Mouse (Mus musculus): ENCODE measurements around the gene Pcid2. TPM values are rescaled to one million over a fixed set of nuclear protein-coding genes. Genes with fewer than 3 reads are reported as not detected.

Gene Pcid2
- total RNA-seq (2021): 10 to 100 TPM; 27.1 to 27.3 TPM

DNA sequence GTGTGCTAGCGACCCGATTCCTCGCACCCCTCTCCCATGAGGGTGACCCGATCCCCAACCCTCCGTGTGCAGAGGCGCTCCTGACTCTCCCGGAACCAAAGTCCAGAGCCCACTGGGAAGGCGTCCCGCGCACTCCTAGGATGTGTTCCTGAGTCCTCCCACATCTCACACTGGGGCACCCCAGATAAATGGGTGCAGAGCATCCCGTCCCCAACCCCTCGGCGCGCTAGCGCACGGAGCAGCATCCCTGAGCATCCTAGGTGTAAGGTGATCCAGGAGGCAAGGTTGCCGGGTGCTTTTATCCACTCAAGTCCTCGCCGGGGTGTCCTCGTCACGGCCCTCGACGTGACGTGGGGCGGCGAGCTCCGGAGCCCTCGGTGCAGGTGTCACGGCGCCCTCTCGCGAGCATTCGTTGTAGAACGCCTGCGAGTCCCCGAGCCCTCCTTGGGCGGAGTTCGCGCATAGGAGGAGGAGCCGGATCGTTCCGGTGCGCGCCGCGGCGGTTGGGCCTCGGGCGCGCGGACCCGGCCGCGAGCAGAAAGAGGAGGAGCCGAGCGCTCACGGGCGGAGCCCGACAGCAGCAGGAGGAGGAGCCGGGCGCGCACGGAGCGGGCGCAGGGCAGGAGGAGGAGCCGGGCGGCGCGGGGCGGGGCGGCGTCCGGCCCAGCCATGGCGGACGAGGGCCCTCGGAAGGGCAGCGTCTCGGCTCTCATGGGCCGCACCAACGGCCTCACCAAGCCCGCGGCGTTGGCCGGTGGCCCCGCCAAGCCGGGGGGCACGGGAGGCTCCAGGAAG, at the start of gene Pcid2, which contains the start of gene Cul4a:
Gene Pcid2 (minus strand): TSS at position 373 of the 795 bp plus-strand sequence.
Gene Cul4a (plus strand): TSS at position 535 of the 795 bp plus-strand sequence.
- peak; percentile 95 to 96 for DNase-seq

DNA sequence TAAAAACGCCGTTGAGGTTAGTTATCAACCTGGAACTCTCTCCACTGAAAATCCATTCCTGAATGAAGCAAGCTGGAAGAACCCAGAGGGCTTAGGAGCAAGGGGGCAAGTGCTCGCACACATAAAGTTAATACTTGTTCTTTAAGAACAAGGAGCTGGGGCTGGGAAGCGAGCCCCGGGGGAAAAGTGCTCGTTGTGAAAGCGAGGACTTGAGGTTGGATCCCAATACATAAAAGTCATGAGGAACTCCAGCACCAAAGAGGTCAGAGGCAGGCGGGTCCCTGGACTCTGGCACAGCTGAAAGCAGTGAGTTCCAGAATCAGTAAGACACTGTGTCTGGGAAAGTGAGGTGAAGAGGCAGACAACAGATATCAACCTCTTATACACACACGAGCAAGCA, 48.8 kb upstream of the Pcid2 start:
- DNase-seq: no peak

DNA sequence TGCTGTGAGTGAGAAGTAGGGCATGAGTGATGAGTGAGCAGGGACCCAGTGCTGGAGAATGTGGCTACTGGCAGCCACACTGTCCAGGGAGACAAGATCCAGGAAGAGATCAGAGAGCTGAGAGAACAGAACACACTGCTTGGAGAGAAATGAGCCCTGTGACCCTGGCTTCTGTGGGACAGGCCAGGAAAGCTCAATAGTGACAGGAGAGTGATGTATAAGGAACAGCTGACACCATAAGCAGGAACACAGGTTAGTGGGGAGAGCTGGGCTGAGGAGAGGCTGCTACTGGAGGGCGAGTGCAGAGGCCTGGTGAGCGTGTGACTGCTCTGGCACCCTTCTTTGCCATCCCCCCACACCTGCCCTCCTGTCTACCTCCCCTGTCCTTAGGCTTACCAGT, 45.7 kb upstream of the Pcid2 start:
- no peak for DNase-seq

DNA sequence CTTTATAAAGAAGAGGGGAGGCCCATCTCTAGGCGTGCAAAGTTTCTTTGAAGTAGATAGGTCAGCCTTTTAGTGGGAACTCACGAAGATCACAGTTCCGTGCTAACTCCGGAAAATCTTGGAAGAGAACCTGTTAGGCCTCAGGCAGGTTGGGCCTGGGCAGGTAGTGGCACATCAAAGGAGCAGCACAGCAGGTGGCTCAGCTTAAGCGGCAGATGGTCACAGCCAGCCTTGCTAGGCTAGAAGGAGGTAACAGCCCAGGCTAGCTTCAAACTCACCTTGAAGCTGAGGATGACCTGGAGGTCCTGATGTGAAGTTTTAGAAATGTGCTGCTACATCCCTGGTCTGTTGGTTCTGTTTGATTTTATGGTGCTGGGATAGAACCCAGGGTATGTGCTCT, 44.6 kb upstream of the Pcid2 start:
- no peak for DNase-seq

DNA sequence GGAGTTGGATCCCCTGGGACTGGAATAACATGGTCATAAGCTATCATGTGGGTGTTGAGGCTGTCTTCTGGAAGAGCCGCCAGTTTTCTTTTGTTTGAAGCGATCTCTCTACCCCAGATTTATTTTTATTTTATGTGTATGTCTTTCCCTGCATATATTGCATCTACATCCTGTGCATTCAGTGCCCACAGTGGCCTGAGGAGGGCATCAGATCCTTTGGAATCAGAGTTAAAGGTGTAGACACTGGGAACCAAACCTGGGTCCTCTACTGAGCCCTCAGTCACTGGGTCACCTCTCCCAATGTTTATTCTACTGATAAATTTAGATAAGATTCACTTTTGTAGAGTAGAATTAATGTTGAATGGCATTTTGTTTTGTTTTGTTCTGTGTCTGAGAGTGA, 44.0 kb upstream of the Pcid2 start:
- no peak for DNase-seq

DNA sequence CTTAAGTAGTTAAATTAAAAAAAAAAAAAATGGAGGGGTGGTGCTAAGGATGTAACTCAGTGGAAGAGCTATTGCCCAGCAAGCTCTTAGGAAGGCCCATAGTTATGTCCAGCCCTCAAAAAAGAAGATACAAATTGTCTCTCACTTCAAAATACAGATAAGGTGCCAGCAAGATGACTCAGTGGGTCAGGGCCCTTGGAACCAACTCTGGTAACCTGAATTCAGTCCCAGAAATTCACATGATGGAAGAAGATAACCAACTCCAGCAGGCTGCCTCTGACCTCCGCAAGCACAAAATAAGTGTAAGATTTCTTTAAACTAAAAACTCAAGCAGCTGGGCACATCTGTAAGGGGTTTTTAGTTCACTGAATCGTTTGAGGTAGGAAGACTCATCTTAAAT, 43.2 kb upstream of the Pcid2 start:
- DNase-seq: no peak

DNA sequence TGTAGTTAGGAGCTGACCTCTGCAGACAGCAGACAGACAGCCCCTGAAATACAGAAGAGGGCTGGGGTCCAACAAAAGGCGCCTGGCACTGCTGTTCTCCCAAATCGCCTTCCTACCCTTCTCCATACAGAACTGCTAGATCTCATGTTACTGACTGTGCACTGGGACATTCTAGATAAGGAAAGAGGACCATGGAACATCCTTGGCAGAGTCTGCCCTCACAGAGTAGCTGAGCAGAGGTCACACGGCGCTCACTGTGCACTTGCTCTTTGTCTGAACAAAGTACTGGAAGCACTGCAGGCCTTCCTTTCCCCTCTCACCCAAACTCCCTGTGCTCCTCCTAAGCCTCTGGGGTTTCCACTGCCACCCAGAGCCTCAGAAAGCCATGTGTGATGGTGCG, 36.4 kb upstream of the Pcid2 start:
- DNase-seq: no peak

DNA sequence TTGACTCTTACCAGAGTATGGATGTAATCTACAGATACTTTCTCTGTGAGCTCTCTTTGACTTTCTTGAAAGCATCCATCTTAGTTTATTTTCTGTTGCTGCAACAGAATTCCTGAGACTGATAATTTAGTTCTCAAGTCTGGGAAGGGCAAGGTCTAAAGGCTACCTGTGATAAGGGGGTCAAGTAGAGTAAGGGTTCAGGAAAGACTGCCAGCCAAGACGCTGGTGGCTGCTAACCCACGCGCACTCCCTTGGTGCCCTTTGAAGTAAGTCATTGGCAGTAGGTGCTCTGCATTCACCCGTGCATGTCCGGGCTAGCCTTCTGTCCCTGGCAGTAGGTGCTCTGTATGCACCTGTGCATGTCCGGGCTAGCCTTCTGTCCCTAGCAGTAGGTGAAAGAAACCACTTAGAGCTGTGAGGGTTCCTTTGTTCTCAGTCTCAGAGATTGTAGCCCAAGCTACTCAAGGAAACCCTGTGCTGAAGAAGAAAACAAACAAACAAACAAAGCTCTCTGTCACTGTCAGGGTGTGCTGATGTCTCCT, 34.5 kb upstream of the Pcid2 start:
- DNase-seq: no peak

DNA sequence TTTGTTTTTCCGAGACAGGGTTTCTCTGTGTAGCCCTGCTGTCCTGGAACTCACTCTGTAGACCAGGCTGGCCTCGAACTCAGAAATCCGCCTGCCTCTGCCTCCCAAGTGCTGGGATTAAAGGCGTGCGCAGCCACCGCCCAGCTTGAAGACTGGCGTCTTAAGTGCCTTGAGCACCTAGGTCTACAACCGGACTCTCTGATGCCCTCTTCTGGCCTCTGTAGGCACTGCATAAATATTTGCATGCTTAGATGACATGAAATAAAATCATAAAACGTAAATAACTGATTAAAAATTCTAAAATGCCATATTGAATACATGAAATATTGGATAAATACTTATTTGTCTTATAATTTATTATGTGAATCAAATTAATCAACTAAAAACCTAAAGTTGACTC, 27.0 kb upstream of the Pcid2 start:
- peak in 1 of 2 experiments; percentile 41 for DNase-seq

DNA sequence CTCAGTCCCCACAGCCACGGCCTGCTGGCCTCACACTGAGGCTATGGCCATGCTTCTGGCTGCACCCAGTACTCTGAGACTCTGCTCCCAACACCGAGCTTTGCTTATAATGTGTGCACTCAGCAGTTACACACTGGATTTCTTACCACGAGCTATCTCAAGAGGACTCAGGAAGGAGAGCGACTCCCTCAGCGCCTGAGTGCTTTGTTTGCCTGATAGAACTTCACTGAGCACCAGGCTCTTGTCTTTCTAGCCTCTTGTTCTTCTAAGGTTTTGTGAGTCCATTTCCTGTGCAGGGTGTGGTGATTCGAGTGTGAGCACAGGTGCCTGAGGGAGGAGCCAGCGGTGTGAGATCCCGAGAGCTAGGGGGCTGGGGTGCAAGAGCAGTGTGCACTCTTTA, 19.6 kb upstream of the Pcid2 start:
- DNase-seq: no peak

DNA sequence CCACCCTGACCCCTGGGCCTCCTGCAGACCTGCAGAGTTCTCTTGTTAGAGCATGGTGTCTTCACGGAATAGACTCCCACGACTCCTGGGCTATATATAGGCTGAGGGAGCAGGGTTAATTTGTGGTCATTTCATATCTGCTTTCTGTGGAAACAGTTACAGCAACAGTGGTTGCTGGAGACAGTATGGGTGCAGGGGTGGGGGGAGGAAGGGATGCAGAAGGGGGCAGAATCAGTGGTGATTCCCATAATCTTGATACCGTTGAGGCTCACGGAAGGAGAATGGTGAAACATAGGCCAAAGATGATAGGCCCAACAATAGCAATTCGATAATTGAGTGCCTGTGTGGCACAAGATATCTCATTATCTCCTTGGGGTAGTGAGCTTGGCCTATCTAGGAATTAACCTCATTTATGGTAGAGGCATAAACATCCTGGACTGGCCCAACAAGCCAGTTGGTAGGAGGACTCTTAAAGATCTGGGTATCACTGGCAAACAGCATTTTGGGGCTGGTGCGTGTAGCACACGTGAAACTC, 17.7 kb upstream of the Pcid2 start:
- no peak for DNase-seq

DNA sequence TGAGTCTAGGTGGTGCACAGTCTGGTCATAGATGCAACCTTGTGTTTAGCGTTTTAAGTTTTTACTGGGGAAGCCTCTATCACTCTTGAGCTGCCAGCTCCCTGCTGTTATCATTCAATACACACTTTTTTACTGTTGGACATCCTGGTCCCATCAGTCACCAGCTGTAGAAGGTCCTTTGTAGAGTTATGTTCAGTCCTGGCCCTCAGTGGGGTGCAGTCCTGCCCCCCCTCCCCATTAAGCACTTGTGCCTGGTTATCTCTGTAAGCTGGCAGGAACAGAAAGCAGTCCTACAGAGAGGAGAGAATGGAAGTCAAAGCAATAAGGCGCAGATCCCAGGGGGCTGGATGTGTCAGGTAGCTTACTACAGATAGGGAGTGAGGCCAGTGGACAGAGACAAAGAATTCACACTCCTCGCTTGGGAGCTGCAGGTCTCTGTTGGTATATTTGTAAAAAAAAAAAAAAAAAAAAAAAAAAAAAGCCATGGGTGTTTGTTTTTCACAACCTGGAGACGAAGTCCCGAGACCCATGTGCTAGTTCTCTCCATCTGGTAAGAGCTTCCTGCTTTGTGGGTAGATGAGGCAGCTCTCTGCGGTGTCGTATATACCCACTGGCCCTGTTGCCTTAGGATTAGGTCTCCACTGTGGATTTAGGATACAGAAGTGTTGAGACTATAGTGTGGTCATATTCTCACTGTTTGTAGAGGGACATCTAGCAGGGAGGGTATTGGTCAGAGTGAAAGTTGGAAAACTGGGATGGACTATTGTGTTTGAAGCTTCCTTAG, 15.8 kb upstream of the Pcid2 start:
- no peak for DNase-seq

DNA sequence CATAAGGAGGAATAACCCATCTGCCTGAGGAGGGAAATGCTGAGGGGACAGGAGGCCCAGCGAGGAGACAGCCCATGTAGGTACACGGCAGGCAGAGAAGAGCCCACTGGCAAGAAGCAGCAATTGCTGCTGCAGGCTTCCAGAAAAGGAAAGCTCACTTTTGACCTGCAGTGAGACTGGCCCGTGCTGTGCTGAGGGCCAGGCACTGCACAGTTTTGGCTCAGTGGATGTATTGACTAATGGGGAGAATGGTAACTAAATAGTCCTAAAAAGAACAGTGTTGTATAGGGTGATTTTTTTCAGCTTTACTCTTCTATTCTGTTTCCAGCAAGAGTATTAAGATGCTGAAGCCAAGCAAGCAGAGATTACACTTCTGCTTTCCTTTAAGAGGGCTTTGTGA, 13.3 kb upstream of the Pcid2 start:
- DNase-seq: no peak

DNA sequence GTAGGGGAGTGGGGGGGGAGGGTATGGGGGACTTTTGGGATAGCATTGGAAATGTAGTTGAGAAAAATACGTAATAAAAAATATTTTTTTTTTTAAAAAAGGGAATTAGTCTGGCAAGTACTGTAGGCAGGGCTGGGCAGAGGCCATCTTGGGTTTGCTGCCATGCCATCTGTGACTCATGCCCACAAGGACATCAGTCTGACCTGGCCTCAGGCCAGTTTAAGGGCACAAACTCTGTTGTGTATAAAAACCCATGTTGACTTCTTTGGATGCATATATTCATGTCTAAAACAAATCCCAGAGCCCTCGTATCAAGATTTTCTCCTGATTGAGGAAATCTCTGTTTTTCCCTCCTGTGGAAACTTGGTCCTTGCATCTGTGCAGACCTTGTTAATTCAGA, 11.8 kb upstream of the Pcid2 start:
- DNase-seq: no peak

DNA sequence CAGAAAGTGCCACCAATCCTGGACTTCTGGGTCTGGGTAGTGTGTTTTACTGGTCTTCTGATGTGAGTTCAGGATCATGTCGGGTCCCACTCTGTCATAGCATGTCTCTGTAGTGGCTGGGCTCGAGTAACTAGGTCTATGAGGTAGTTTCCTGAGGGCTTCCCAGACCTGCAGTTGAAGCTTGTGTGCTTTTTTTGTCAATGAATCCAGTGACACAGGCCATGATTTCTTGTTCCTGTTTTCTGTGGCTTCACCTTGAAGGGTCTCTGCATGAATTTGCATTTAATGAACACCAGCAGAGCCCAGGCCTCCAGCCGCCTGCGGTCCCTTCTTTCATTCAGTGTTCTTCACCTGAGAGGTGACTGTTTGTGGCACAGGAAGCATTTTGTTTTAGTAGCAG, 8.0 kb upstream of the Pcid2 start:
- no peak for DNase-seq

DNA sequence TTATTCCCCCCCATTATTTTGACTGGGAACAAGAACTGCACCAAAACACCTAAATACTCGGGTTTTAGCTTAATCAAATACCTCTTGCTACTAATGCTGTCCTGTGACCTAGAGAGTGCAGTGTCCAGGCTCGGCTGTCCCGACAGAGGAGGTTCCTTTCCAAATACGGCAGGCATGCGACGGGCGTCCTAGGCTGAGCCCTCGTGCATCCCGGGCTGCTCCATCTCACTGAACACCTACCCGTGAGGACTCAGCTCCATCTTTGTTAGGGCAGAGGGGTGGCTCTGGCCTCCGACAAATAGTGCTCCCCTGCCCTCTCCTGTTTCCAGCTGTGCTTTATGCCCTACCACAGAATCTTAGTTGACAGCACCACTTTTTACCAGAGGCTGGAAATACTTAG, 6.7 kb upstream of the Pcid2 start:
- DNase-seq: no peak

DNA sequence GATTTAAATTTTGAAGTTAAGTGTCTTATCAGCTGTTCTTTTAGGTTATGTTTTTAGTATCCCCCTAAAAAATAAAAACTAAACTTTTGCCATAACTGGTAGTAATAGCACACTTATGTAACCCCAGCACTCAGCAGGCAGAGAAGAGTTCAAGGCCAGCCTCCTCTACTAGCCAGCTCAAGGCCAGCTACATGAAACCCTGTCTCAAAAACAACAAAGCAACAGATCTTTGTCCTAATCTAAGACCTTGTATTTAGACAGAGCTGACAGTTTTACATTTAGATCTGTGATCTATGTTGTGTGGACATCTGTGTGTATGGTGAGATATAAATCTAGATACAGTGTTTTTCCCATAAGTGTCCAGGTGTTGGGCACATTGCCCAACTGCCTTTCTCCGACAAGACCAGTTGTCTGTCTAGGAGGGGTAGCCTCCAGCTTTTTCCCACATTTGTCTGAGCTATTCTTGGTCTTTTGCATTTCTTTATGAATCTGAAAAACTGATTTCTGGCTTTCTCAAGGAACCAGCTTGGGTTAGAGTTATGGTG, 4.2 kb upstream of the Pcid2 start:
- no peak for DNase-seq

DNA sequence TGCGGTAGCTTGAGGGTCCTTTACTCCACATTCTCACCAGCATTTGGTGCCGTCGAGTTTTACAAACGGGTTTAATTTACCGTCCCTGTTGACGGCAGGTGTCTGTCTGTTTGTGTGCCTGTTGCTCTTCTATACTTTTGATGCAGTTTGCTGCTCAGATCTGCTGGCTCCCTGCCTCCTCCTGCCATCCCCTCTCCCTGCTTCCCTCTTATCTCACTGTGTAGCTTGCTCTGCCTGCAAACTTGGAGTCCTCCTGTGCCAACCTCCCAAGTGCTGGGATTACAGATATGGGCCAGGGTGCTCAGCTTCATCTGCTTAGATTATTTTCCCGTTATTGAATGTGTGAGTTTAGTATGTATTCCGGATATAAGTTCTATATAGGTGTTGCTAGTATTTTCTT, 3.7 kb upstream of the Pcid2 start:
- no peak for DNase-seq

DNA sequence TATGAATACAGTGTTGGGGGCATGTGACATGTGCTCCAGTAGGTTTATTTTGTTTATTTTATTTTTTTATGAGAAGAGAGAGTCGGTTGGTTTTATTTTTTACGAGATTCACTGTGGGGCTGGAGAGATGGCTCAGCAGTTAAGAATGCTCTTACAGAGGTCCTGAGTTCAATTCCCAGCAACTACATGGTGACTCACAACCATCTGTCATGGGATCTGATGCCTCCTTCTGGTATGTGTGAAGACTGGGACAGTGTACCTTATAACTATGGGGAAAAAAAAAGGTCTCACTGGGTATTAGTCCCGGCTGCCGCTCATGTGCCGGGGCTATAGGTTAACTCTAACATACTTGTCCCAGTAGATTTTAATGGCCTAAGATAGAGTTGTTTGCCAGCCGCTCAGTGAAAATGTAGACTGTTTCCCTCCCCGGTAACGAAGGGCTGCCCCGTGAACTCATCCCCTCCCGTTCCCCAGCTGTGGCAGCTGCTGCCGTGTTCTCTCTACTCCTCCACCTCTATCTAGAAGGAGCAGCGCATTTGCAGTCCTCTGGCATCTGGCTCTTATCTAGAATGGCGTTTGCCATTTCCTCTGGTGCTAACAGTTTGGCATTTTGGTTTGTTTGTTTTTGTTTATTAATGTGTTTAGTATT, 2.9 kb upstream of the Pcid2 start:
- no peak for DNase-seq

DNA sequence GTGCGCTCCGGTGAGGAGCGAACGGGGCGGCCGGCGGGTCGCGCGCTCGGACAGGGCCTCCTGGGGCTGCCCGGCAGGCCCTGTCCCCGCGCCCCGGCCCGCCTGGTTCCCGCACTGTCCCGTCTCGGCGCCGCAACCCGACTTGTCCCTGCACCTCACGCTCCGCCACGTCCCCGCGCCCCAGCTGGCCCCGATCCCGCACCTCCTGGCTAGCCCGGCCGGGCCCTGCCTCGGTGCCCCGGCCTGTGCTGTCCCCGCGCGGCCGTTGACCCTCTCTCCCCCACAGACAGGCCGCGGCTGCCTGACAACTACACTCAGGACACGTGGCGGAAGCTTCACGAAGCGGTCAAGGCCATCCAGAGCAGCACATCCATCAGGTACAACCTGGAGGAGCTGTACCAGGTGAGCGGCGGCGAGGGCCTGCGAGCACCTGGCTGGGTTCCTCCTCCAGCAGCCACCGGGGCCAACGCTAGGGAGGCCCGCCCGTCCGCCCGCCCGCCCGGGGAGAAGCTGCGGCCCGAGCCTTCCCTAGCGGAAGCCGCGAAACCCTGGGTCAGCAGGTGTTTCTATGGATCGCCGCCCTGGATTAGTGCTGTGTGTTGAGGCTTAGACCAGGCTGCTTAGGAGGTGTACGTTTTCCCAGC, 771 bp upstream of the Pcid2 start:
- peak in 1 of 2 experiments; percentile 23 for DNase-seq

DNA sequence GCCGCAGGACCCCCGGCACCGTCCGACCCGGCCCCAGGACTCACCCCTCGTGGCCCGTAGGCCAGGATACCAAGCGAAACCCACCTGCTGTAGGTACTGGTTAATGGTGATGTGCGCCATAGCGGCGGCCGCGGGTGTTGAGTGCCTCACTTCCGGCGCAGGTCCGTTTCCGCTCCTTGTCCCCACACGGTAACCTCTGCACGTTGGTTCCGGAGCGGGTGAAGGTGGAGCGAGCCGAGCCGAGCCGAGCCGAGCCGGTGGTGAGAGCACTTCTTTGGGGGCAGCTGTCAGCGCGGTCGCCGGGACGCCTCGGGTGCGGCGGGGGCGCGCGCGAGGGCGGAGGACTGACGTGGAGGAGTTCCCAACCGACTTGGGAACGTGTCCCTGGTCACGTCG, 570 bp downstream of the Pcid2 start:
- peak; percentile 91 for DNase-seq

DNA sequence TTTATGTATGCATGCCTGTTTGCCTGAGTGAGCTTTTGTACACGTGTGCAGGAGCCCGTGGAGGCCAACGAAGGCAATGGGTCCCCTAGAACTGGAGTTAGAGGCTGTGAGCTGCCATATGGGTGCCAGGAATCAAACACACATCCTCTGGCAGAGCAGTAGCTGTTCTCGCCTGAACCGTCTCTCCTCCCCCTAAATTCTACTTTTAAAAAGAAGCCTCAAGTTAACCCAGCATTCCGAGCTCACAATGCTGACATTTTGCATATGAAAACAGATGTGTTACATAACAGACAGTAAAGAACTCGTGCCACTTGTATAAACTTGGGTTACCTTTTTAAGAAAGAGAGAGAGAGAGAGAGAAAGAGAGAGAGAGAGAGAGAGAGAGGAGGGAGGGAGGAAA, 27.7 kb downstream of the Pcid2 start:
- no peak for DNase-seq

Measured in layer of hippocampus, postnatal 36 days (tissue).